Mouse (Mus musculus) spleen, adult 2 months (tissue): Measurements from ENCODE around the gene Slc22a18.

Experiments used
- CTCF ChIP-seq: fragments of 200-500 bp; IDR thresholded peaks from 2 replicates; pipeline ENCODE4 v1.5.1; 2011; ENCODE audit warnings: mild to moderate bottlenecking, inconsistent platforms; ENCODE audit not compliant: insufficient read depth, insufficient read length, insufficient replicate concordance; ENCODE audit errors: extremely low read depth
- POLR2A ChIP-seq: fragments of 200-500 bp; IDR thresholded peaks from 2 replicates; pipeline ENCODE4 v1.6.1; 2011; ENCODE audit warnings: low read depth, low read length, inconsistent platforms

DNA sequence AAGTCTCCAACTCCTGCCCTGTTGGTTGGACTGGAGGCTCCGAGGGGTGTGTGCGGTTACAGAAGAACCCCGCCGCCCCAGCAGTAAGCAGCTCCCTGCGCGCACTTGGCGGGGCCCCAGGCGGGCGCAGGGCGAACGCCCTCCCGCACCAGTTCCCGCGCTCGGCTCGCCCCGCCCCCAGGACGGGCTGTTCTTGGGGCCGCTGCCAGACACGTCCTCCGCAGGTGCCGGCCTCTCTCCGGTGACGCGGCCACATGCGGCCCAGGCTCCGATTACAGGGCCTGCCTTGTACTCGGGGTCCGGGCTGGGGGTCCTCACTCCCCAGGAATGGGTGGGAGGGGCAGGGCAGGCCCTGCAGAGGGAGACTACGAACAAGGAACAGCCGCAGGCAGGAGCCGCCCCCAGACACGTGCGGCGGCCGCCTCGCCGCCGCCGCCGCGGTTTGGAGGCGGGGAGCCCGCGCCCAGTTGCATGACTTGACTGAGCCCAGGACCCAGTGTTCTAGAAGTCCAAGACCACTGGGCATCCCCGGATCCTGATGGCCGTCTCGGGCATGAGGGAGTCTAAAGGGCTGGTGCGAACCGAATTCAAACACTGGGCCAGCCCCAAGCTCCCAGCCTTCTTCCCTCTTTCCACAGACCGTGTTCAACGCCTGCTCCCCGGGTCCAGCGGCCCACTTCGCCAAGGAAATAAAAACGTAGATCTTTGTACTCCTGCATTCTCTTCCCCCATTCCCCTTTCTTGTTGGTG is 8.6 kb upstream of the Slc22a18 start:
- TF ChIP-seq CTCF (no peak), POLR2A (no peak)
